Mouse (Mus musculus) kidney, postnatal 0 days (tissue): Measurements from ENCODE around the gene Camk1d. TPM values are rescaled to one million over a fixed set of nuclear protein-coding genes. Genes with fewer than 3 reads are reported as not detected.

Experiments used
- ATAC-seq: fragments of 200-750 bp; cut with Nextera tagmentation; replicated peaks from 2 replicates; pipeline ENCODE4 v1.8.0; 2017; ENCODE audit warnings: low read depth, moderate number of reproducible peaks, moderate TSS enrichment, moderate library complexity; ENCODE audit not compliant: low FRiP score
- DNase-seq: peaks from one replicate; pipeline ENCODE4 v3.0.0-alpha.2; 2016; ENCODE audit warnings: low spot score
- H3K27ac ChIP-seq: fragments of 300-500 bp; sonication (generic); 2 replicates; pipeline ENCODE4 v1.5.1; 2014; ENCODE audit warnings: mild to moderate bottlenecking
- H3K27me3 ChIP-seq: fragments of 300-500 bp; sonication (generic); 2 replicates; pipeline ENCODE4 v1.6.1; 2014; ENCODE audit warnings: low read length, mixed read lengths; ENCODE audit not compliant: insufficient read depth
- H3K36me3 ChIP-seq: fragments of 300-500 bp; sonication (generic); 2 replicates; pipeline ENCODE4 v1.6.1; 2014; ENCODE audit warnings: low read length, mixed read lengths; ENCODE audit not compliant: insufficient read depth
- H3K4me1 ChIP-seq: fragments of 300-500 bp; sonication (generic); replicated peaks from 2 replicates; pipeline ENCODE4 v1.6.1; 2014; ENCODE audit warnings: antibody characterized with exemption, low read length, mixed read lengths; ENCODE audit not compliant: insufficient read depth
- H3K4me2 ChIP-seq: fragments of 300-500 bp; sonication (generic); 2 replicates; pipeline ENCODE4 v1.6.1; 2014; ENCODE audit warnings: mild to moderate bottlenecking, low read length, moderate library complexity, mixed read lengths
- H3K4me3 ChIP-seq: fragments of 300-500 bp; sonication (generic); replicated peaks from 2 replicates; pipeline ENCODE4 v1.5.1; 2014; ENCODE audit warnings: low read depth, low read length
- H3K9ac ChIP-seq: fragments of 300-500 bp; sonication (generic); 2 replicates; pipeline ENCODE4 v1.6.1; 2014; ENCODE audit warnings: low read depth, low read length
- H3K9me3 ChIP-seq: fragments of 300-500 bp; sonication (generic); replicated peaks from 2 replicates; pipeline ENCODE4 v1.6.1; 2016; ENCODE audit warnings: low read length, inconsistent platforms, mixed read lengths
- CTCF ChIP-seq: IDR thresholded peaks from 2 replicates; pipeline ENCODE4 v1.5.1; 2016; ENCODE audit warnings: antibody characterized with exemption, low read depth, mild to moderate bottlenecking, moderate library complexity
- WGBS: fragments of 180-500 bp; shearing (Covaris S2); extraction: QIAGEN DNeasy Blood & Tissue Kit; methylation state at CpG from one replicate; pipeline ENCODE4 v1.1.7; 2014; 5-methylcytosine and 5-hydroxymethylcytosine counted together
- polyA plus RNA-seq: library from polyadenylated mRNA; unstranded; fragments of >200 nt; fragmentation: Nextera tagmentation; extraction: Ambion mirVana; gene quantifications from 2 replicates; pipeline ENCODE4 v1.2.1, GENCODE M21; 2015

Camk1d gene
- polyA plus RNA-seq, 1 experiment from 2014 or later, result 1.5 TPM

DNA sequence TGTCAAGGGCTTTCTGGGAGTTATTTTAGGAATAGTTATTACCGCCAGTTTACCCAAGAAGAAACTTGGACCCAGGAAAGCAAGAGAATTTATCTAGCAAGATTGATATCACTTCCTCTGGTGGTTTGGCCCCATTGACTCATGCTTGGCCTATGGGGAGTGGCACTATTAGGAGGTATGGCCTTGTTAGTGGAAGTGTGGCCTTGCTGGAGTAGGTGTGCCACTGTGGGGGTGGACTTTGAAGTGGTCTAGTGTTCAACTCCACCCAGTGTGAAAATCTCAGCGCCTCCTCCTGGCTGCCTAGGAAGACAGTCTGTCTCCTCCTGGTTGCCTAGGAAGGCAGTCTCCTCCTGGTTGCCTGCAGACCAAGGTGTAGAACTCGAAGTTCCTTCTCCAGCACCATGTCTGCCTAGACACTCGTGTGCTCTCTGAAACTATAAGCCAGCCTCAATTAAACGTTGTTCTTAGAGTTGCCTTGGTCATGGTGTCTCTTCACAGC, 33.3 kb upstream of the Camk1d start:
- ATAC-seq, result no peak
- Histone ChIP-seq H3K36me3 (no peaks in the 10 kb centered on the region), H3K9me3 (no peaks in the 10 kb centered on the region), H3K27ac (no peak overlapping the region), H3K9ac (no peak overlapping the region), H3K27me3 (no peaks in the 10 kb centered on the region), H3K4me3 (no peak overlapping the region), H3K4me2 (no peak overlapping the region), H3K4me1 (peaks cover 9% of the 10 kb centered on the region; the same call in 1 of the 2 replicates)
- no peak for DNase-seq
- TF ChIP-seq CTCF, result no peak
- 76% methylated on average over 5 of the region's 5 CpGs for WGBS

DNA sequence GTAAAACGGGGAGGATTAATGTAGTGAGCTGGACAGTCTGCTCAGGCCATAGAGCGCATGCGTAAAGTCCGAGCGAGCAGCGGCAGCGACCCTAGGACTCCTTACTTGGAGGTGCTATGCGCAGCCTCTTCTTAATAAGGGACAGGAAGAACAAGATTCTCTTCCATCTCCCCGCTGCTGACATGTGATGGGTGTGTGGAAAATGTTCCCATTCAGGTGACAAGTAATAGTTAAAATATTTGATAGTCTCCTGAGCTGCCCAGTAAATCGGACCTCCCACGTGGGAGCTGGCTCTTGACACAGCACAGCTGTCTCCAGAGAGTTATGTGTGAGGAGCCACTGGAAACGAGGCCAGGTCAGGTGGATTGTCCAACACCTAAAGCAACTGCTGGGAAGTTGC, 32.2 kb upstream of the Camk1d start:
- peaks cover 9% of the 10 kb centered on the region; the same call in 1 of the 2 replicates for H3K4me1 ChIP-seq
- 19% methylated on average over 12 of the region's 12 CpGs for WGBS
- H3K9ac ChIP-seq, result no peak overlapping the region
- H3K27me3 ChIP-seq, result no peaks in the 10 kb centered on the region
- H3K4me2 ChIP-seq, result peak overlapping the region; percentile 48
- H3K27ac ChIP-seq, result no peak overlapping the region
- no peak for TF ChIP-seq CTCF
- DNase-seq (peak; percentile 83), ATAC-seq (peak; percentile 74)
- no peaks in the 10 kb centered on the region for H3K36me3 ChIP-seq
- no peaks in the 10 kb centered on the region for H3K9me3 ChIP-seq
- 0 out of 2 replicates have a peak overlapping the region, but pooled peaks have one; percentile 7 for H3K4me3 ChIP-seq

DNA sequence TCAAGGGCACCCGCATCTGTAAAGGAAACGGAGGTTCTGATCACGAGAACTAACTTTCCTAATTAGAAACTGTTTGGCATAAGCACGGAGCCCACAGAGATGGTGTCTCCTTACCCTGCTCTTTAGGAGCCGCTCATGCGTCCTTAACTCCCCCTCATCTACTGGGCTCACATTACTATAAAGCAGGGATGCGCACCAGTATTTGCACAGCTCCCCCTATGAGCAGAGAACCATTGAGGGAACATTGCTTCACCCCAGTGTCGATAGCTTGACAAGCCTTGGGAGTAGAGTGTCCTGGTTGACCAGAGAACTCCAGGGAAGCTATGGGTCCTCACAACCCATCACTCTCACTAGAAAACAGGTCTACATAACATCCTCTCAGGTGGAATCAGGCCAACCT, 29.6 kb upstream of the Camk1d start:
- DNase-seq, result peak; percentile 76
- no peak for ATAC-seq
- Histone ChIP-seq H3K4me1 (peaks cover 9% of the 10 kb centered on the region; the same call in 1 of the 2 replicates), H3K9ac (no peak overlapping the region), H3K27me3 (no peaks in the 10 kb centered on the region), H3K9me3 (no peaks in the 10 kb centered on the region), H3K4me2 (no peak overlapping the region), H3K27ac (no peak overlapping the region), H3K36me3 (no peaks in the 10 kb centered on the region), H3K4me3 (no peak overlapping the region)
- TF ChIP-seq CTCF, result no peak
- WGBS, result 47% methylated on average over 8 of the region's 8 CpGs

DNA sequence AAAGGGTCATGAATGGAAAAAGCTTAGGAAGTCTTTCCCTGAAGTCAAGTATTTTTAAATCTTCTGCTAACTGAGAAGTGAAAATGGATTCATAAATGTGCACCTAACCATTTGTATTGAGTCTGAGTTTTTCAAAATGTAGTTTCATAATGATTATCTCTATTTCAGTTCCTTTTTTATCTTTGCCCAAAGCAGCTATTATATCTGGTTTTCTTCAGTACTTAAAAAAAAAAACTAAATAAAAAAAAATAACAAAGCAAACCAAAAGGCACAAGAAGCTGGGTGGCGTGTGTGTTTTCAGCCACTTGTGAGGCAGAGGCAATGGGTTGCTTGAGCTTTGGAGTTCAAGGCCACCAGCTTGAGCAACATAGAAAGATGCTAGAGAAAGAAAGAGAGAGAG, 26.6 kb upstream of the Camk1d start:
- no peaks in the 10 kb centered on the region for H3K9me3 ChIP-seq
- no peak overlapping the region for H3K4me3 ChIP-seq
- H3K27me3 ChIP-seq, result no peaks in the 10 kb centered on the region
- H3K4me1 ChIP-seq, result peaks cover 2% of the 10 kb centered on the region; the same call in 1 of the 2 replicates
- H3K9ac ChIP-seq, result no peak overlapping the region
- no peak for DNase-seq
- TF ChIP-seq CTCF, result no peak
- WGBS, result 87% methylated on average over 1 of the region's 1 CpGs
- H3K4me2 ChIP-seq, result no peak overlapping the region
- H3K36me3 ChIP-seq, result no peaks in the 10 kb centered on the region
- H3K27ac ChIP-seq, result no peak overlapping the region
- ATAC-seq, result no peak

DNA sequence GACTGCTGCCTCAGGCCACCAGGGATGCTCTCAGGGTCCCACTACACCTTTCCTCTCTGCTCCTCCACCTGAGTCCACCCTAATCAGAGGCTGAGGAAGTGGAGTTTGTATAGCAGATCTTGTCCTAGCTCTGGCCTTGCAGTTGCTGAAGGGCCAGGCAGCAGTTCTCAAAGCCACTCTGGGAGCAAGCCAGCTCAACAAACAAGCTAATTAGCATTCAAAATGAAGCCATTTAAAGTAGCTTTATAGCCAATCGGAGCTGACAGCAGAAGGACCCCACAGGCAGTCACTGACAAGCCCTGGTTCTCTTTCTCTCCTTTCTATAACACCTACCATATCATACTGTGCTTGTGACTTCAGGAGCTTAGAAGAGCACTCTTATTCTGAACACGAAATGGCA, 21.6 kb upstream of the Camk1d start:
- TF ChIP-seq CTCF, result no peak
- DNase-seq, result no peak
- Histone ChIP-seq H3K36me3 (no peaks in the 10 kb centered on the region), H3K27me3 (no peaks in the 10 kb centered on the region), H3K9ac (no peak overlapping the region), H3K9me3 (no peaks in the 10 kb centered on the region), H3K4me2 (no peak overlapping the region), H3K4me3 (no peak overlapping the region), H3K27ac (no peak overlapping the region), H3K4me1 (no peaks in the 10 kb centered on the region)
- WGBS, result 27% methylated on average over 2 of the region's 2 CpGs
- ATAC-seq, result no peak

DNA sequence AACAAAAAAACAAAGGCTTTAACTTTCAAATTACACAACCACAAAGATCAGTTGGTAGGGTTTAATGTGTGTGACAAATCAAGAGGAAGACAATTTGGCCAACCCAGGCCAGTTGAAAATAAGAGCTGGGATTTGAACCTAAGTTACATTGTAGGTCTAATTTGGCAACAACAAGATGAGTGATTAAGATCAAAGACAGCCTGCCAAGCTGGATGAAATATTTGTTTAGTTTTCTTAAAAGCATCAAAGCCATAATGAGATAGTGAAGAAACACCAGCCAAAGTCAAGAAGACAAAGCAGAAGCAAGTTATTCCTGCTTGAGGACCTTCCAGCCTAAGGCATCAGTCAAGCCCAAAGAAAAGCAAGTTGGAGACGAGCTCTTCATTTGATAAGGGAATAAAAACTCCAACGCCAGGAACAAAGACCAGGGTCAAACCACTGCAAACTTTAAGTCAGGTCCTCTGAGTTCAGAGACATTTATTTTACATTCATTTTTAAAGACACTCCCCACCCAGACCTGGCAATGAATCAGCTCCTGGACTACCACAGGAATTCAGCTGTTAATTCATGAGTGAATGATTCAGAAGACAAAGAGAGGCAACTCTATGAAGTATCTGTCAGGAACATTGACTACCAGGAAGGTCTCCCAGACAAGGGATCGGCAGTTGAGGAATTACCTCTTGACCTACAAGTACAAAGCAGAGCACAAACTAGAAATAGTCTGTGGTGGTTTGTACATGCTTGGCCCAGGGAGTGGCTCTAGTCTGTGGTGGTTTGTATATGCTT, 19.2 kb upstream of the Camk1d start:
- H3K9ac ChIP-seq, result no peak overlapping the region
- 52% methylated on average over 3 of the region's 3 CpGs for WGBS
- DNase-seq (no peak), ATAC-seq (no peak)
- no peaks in the 10 kb centered on the region for H3K27me3 ChIP-seq
- H3K4me3 ChIP-seq, result no peak overlapping the region
- no peak for TF ChIP-seq CTCF
- no peak overlapping the region for H3K27ac ChIP-seq
- H3K4me2 ChIP-seq, result no peak overlapping the region
- no peaks in the 10 kb centered on the region for H3K36me3 ChIP-seq
- H3K4me1 ChIP-seq, result no peaks in the 10 kb centered on the region
- no peaks in the 10 kb centered on the region for H3K9me3 ChIP-seq
